Mouse (Mus musculus): ENCODE results near the gene Rap1gap. TPM values are rescaled to one million over a fixed set of nuclear protein-coding genes. Genes with fewer than 3 reads are reported as not detected.
A peak's percentile ranks its signal among the peaks of the same experiment; 100 is the strongest.

Rap1gap gene
- total and polyA plus RNA-seq, 3 experiments = 7.7 to 42.6 TPM; not detected in 1

DNA sequence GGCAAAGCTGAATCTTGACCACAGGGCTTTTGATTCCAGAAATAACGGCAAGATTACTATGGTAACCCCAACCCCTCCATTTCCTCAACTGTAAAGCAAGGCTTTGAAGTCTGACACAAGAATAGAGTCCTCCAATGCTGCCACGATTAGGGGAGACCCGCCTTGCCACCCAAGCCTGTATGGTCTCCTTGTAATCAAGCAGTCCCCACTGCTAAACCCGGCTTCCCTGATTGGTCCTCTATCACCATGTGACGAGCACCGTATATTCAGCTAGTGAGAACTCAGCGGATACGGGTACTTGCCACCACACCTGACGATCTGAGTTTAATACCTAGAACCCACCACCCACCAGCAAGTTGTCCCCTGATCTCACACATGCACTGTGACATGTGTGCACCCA is 98.4 kb downstream of the Rap1gap start:
- Histone ChIP-seq H3K79me2 (ENCODE audit: control insufficient read depth, insufficient read depth, low read length, poor library complexity) (no peaks in the 10 kb centered on the region), H3K9ac (ENCODE audit: control insufficient read depth, low read depth, low read length, poor library complexity, severe bottlenecking) (no peak overlapping the region), H3K36me3 (ENCODE audit: control insufficient read depth in 1 of 2, insufficient read depth in 2 of 2, low read length in 2 of 2) (no peaks in the 10 kb centered on the region), H3K27me3 (ENCODE audit: control insufficient read depth in 1 of 2, insufficient read depth in 2 of 2, low read length in 2 of 2) (no peaks in the 10 kb centered on the region), H3K4me3 (ENCODE audit: control insufficient read depth in 1 of 2, insufficient read depth in 1 of 2, low read depth in 2 of 2, low read length in 2 of 2) (no peak overlapping the region), H3K9me3 (replicated peaks; ENCODE audit: insufficient read depth, low read length) (no peaks in the 10 kb centered on the region), H3K4me1 (ENCODE audit: control insufficient read depth in 1 of 2, insufficient read depth in 2 of 2, low read length in 2 of 2) (no peaks in the 10 kb centered on the region), H3K27ac (ENCODE audit: control insufficient read depth, low read depth, low read length) (no peak overlapping the region)
- TF ChIP-seq ETS1 (IDR thresholded peaks at IDR 0.05; ENCODE audit: low read depth, low read length) (no peak), USF1 (IDR thresholded peaks at IDR 0.05; ENCODE audit: low read depth, low read length) (peak; percentile 45; the same call in 1 of the 2 replicates)
- no peak for DNase-seq (ENCODE audit: low read depth, low spot score)

DNA sequence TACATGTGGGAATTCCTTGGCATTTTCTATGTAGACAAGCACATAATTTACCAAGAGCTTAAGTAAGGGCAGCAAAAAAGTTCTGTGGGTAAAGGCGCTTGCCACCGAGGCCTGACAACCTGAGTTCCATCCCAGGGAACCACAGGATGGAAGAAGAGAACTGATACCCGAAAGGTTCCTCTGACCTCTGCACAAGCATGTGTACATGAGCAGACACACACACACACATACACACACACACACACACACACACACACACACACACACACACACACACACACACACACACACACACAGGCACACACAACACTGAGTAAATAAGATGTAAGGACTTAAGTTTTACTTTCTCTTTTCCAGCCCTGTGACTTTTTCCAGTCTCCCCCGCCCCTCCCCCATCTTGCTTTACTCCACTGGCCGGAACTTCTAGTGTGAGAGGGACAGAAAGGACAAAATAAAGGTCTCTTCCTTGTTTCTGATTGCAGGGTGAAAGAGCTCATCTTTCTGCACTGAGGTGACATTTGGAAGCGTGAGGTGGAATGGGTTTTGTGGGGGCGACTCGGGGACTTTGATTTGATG is 99.5 kb downstream of the Rap1gap start:
- Histone ChIP-seq H3K27me3 (ENCODE audit: control insufficient read depth in 1 of 2, insufficient read depth in 2 of 2, low read length in 2 of 2) (no peaks in the 10 kb centered on the region), H3K27ac (ENCODE audit: control insufficient read depth, low read depth, low read length) (no peak overlapping the region), H3K4me3 (ENCODE audit: control insufficient read depth in 1 of 2, insufficient read depth in 1 of 2, low read depth in 2 of 2, low read length in 2 of 2) (no peak overlapping the region), H3K9me3 (replicated peaks; ENCODE audit: insufficient read depth, low read length) (no peaks in the 10 kb centered on the region), H3K36me3 (ENCODE audit: control insufficient read depth in 1 of 2, insufficient read depth in 2 of 2, low read length in 2 of 2) (no peaks in the 10 kb centered on the region), H3K4me1 (ENCODE audit: control insufficient read depth in 1 of 2, insufficient read depth in 2 of 2, low read length in 2 of 2) (no peaks in the 10 kb centered on the region), H3K79me2 (ENCODE audit: control insufficient read depth, insufficient read depth, low read length, poor library complexity) (no peaks in the 10 kb centered on the region), H3K9ac (ENCODE audit: control insufficient read depth, low read depth, low read length, poor library complexity, severe bottlenecking) (no peak overlapping the region)
- no peak for TF ChIP-seq TBP (IDR thresholded peaks at IDR 0.05; ENCODE audit: low read depth, low read length)
- no peak for TF ChIP-seq MXI1 (IDR thresholded peaks at IDR 0.05; ENCODE audit: low read depth, low read length)
- no peak for TF ChIP-seq ZMIZ1 (IDR thresholded peaks at IDR 0.05; ENCODE audit: low read depth, low read length)
- no peak for TF ChIP-seq MYB (IDR thresholded peaks at IDR 0.05; ENCODE audit: low read depth, low read length)
- TF ChIP-seq SIN3A (IDR thresholded peaks at IDR 0.05; ENCODE audit: low read length) = no peak
- TF ChIP-seq RAD21 (IDR thresholded peaks at IDR 0.05; ENCODE audit: low read depth, low read length) = no peak
- no peak for TF ChIP-seq BHLHE40 (IDR thresholded peaks at IDR 0.05; ENCODE audit: borderline replicate concordance, low read depth, low read length)
- no peak for TF ChIP-seq KAT2A (conservative IDR thresholded peaks at IDR 0.05; ENCODE audit: low read depth, low read length)
- TF ChIP-seq USF2 (IDR thresholded peaks at IDR 0.05; ENCODE audit: borderline replicate concordance in 1 of 2, insufficient read depth in 1 of 2, low read depth in 1 of 2, low read length in 2 of 2) = no peak
- TF ChIP-seq CHD2 (IDR thresholded peaks at IDR 0.05; ENCODE audit: low read length) = no peak
- no peak for TF ChIP-seq NRF1 (IDR thresholded peaks at IDR 0.05; ENCODE audit: insufficient read depth, low read depth, low read length, poor library complexity, severe bottlenecking)
- no peak for TF ChIP-seq HCFC1 (IDR thresholded peaks at IDR 0.05; ENCODE audit: low read depth, low read length)
- TF ChIP-seq POLR2AphosphoS2 (IDR thresholded peaks at IDR 0.05; ENCODE audit: low read length) = no peak
- TF ChIP-seq NELFE (IDR thresholded peaks at IDR 0.05; ENCODE audit: low read depth, low read length) = no peak
- no peak for TF ChIP-seq ZKSCAN1 (IDR thresholded peaks at IDR 0.05; ENCODE audit: low read depth, low read length)
- TF ChIP-seq SMC3 (IDR thresholded peaks at IDR 0.05; ENCODE audit: low read depth, low read length) = no peak
- no peak for TF ChIP-seq GATA1 (IDR thresholded peaks at IDR 0.05; ENCODE audit: low read depth, low read length)
- no peak for TF ChIP-seq TAL1 (IDR thresholded peaks at IDR 0.05; ENCODE audit: low read length)
- no peak for TF ChIP-seq POLR2A (IDR thresholded peaks at IDR 0.05; ENCODE audit: control insufficient read depth in 1 of 2, insufficient read depth in 1 of 2, low read depth in 1 of 2, low read length in 2 of 2, poor library complexity in 1 of 2)
- DNase-seq (ENCODE audit: low read depth, low spot score) = no peak

Measured in MEL (cell line).